Comparison of ENCODE assay signal across 8 mouse cellular contexts in genomic region chr7:29768980-29769379, GRCm38 (mm10). TPM values are rescaled to one million over a fixed set of nuclear protein-coding genes. Genes with fewer than 3 reads are reported as not detected.
DNase-seq lines count a peak whose midpoint lies in the region; ATAC-seq and TF ChIP-seq lines count a peak whose summit lies in the region.

No protein-coding gene starts in this region.

- peak overlapping the region; percentile 94; the same call in 1 of the 2 replicates for H3K27ac ChIP-seq in kidney, embryonic 16.5 days (ENCODE audit: low read length)
- no peak overlapping the region for H3K27ac ChIP-seq in cortical plate, adult 2 months (ENCODE audit: insufficient read depth, low read length)
- H3K27ac ChIP-seq in hindbrain, embryonic 16.5 days (ENCODE audit: low read depth, low read length) = no peak overlapping the region
- peak overlapping the region; percentile 71; the same call in 1 of the 2 replicates for H3K27ac ChIP-seq in midbrain, postnatal 0 days (ENCODE audit: low read depth, low read length)

- no peak for ATAC-seq in kidney, embryonic 16.5 days (ENCODE audit: low FRiP score, low TSS enrichment)
- no peak for ATAC-seq in hindbrain, embryonic 16.5 days
- no peak for ATAC-seq in midbrain, postnatal 0 days (ENCODE audit: low FRiP score)
- no peak for ATAC-seq in inflammation-experienced regulatory T-cells, adult 6 months

- TF ChIP-seq POLR2A in cortical plate, adult 2 months (IDR thresholded peaks at IDR 0.05; ENCODE audit: extremely low read depth, insufficient read depth, low read length) = no peak

- H3K9ac ChIP-seq in kidney, embryonic 16.5 days (replicated peaks; ENCODE audit: low read length) = peak overlapping the region; percentile 79
- peak overlapping the region; percentile 61 for H3K9ac ChIP-seq in hindbrain, embryonic 16.5 days (ENCODE audit: low read depth, low read length)
- peak overlapping the region; percentile 75 for H3K9ac ChIP-seq in midbrain, postnatal 0 days (replicated peaks; ENCODE audit: low read length, poor library complexity, severe bottlenecking)

- H3K4me3 ChIP-seq in kidney, embryonic 16.5 days (ENCODE audit: low read length) = peak overlapping the region; percentile 75
- H3K4me3 ChIP-seq in cortical plate, adult 2 months (ENCODE audit: insufficient read depth, low read length) = peak overlapping the region; percentile 50
- peak overlapping the region; percentile 58 for H3K4me3 ChIP-seq in hindbrain, embryonic 16.5 days (ENCODE audit: low read length)
- peak overlapping the region; percentile 67 for H3K4me3 ChIP-seq in midbrain, postnatal 0 days (ENCODE audit: low read depth, low read length)

- no peak for TF ChIP-seq CTCF in cortical plate, adult 2 months (IDR thresholded peaks at IDR 0.05; ENCODE audit: extremely low read depth, insufficient read depth, low read length)
- TF ChIP-seq CTCF in midbrain, postnatal 0 days (IDR thresholded peaks at IDR 0.05) = no peak

- no peaks in the 10 kb centered on the region for H3K9me3 ChIP-seq in kidney, embryonic 16.5 days (ENCODE audit: low read length)
- H3K9me3 ChIP-seq in hindbrain, embryonic 16.5 days (ENCODE audit: control insufficient read depth, low read length) = no peaks in the 10 kb centered on the region
- H3K9me3 ChIP-seq in midbrain, postnatal 0 days (ENCODE audit: low read length) = no peaks in the 10 kb centered on the region

- H3K27me3 ChIP-seq in kidney, embryonic 16.5 days (ENCODE audit: insufficient read depth, low read length) = no peaks in the 10 kb centered on the region
- no peaks in the 10 kb centered on the region for H3K27me3 ChIP-seq in hindbrain, embryonic 16.5 days (replicated peaks; ENCODE audit: control insufficient read depth, insufficient read depth, low read length)
- H3K27me3 ChIP-seq in midbrain, postnatal 0 days (ENCODE audit: insufficient read depth, low read length) = no peaks in the 10 kb centered on the region

- H3K4me2 ChIP-seq in kidney, embryonic 16.5 days (replicated peaks; ENCODE audit: low read depth, low read length) = peak overlapping the region; percentile 61
- H3K4me2 ChIP-seq in hindbrain, embryonic 16.5 days (ENCODE audit: low read length) = peak overlapping the region; percentile 66
- H3K4me2 ChIP-seq in midbrain, postnatal 0 days (ENCODE audit: low read depth, low read length, poor library complexity, severe bottlenecking) = peak overlapping the region; percentile 68

- DNase-seq in kidney, adult 8-10 months = no peak
- no peak for DNase-seq in midbrain, postnatal 0 days (ENCODE audit: low spot score)
- no peak for DNase-seq in thymus, postnatal 14 days
- DNase-seq in adipocyte (ENCODE audit: low spot score) = no peak

- WGBS in kidney, embryonic 16.5 days = 5% methylated on average over 10 of the region's 10 CpGs
- 6% methylated on average over 10 of the region's 10 CpGs for WGBS in hindbrain, embryonic 16.5 days
- WGBS in midbrain, postnatal 0 days = 7% methylated on average over 10 of the region's 10 CpGs

- H3K36me3 ChIP-seq in kidney, embryonic 16.5 days (ENCODE audit: insufficient read depth, low read length) = peaks cover 22% of the 10 kb centered on the region
- peaks cover 8% of the 10 kb centered on the region; the same call in 1 of the 2 replicates for H3K36me3 ChIP-seq in hindbrain, embryonic 16.5 days (ENCODE audit: control insufficient read depth, insufficient read depth, low read length)
- peaks cover 9% of the 10 kb centered on the region for H3K36me3 ChIP-seq in midbrain, postnatal 0 days (ENCODE audit: insufficient read depth, low read length)

- H3K4me1 ChIP-seq in kidney, embryonic 16.5 days (ENCODE audit: insufficient read depth, low read length) = peaks cover 22% of the 10 kb centered on the region; the same call in 1 of the 2 replicates
- 0 out of 2 replicates have a peak, but pooled peaks cover 1% of the 10 kb centered on the region for H3K4me1 ChIP-seq in cortical plate, adult 2 months (ENCODE audit: control insufficient read depth, insufficient read depth, low read length)
- peaks cover 13% of the 10 kb centered on the region for H3K4me1 ChIP-seq in hindbrain, embryonic 16.5 days (ENCODE audit: control insufficient read depth, insufficient read depth, low read depth, low read length)
- peaks cover 5% of the 10 kb centered on the region for H3K4me1 ChIP-seq in midbrain, postnatal 0 days (ENCODE audit: insufficient read depth, low read length)

RNA-seq across cellular contexts. Expression of gene Zfp84, which starts 0.6 kb away (rescaled TPM):
- 15.3 and 17.4 TPM in 2 replicates for polyA plus RNA-seq in kidney, embryonic 16.5 days (2015; fragmentation: Nextera tagmentation; extraction: Ambion mirVana)
- 9.2 and 9.6 TPM in 2 replicates for polyA plus RNA-seq in cortical plate, adult 2 months (2012; rRNA removed)
- 12.3 and 15.1 TPM in 2 replicates for polyA plus RNA-seq in hindbrain, embryonic 16.5 days (2015; fragmentation: Nextera tagmentation; extraction: Ambion mirVana)
- total RNA-seq in midbrain, postnatal 0 days (2014; rRNA removed) = 11.8 and 13.9 TPM in 2 replicates
- 5.9 and 6.8 TPM in 2 replicates for polyA plus RNA-seq in midbrain, postnatal 0 days (2015; fragmentation: Nextera tagmentation; extraction: Ambion mirVana)
- polyA plus RNA-seq in inflammation-experienced regulatory T-cells, adult 6 months (2017; shearing (Covaris generic)) = 10 to 100 TPM; 14.0 to 17.9 (median 14.8) TPM

RNA-seq across cellular contexts. Expression of gene Zfp30, which starts 14.8 kb away (rescaled TPM):
- polyA plus RNA-seq in kidney, embryonic 16.5 days (2015; fragmentation: Nextera tagmentation; extraction: Ambion mirVana) = 7.7 and 8.1 TPM in 2 replicates
- polyA plus RNA-seq in cortical plate, adult 2 months (2012; rRNA removed) = 8.2 and 8.6 TPM in 2 replicates
- 11.6 and 11.8 TPM in 2 replicates for polyA plus RNA-seq in hindbrain, embryonic 16.5 days (2015; fragmentation: Nextera tagmentation; extraction: Ambion mirVana)
- total RNA-seq in midbrain, postnatal 0 days (2014; rRNA removed) = 11.5 and 12.2 TPM in 2 replicates
- polyA plus RNA-seq in midbrain, postnatal 0 days (2015; fragmentation: Nextera tagmentation; extraction: Ambion mirVana) = 12.5 and 13.2 TPM in 2 replicates
- polyA plus RNA-seq in inflammation-experienced regulatory T-cells, adult 6 months (2017; shearing (Covaris generic)) = under 1 TPM; 0.28 to 0.36 (median 0.35) TPM

RNA-seq across cellular contexts. Expression of gene Catsperg2, which starts 42.1 kb away (rescaled TPM):
- not detected in 2 replicates for polyA plus RNA-seq in kidney, embryonic 16.5 days (2015; fragmentation: Nextera tagmentation; extraction: Ambion mirVana)
- 0.08 TPM in 2 replicates for polyA plus RNA-seq in cortical plate, adult 2 months (2012; rRNA removed)
- 0.56 and 0.67 TPM in 2 replicates for polyA plus RNA-seq in hindbrain, embryonic 16.5 days (2015; fragmentation: Nextera tagmentation; extraction: Ambion mirVana)
- 0.24 and 0.99 TPM in 2 replicates for total RNA-seq in midbrain, postnatal 0 days (2014; rRNA removed)
- polyA plus RNA-seq in midbrain, postnatal 0 days (2015; fragmentation: Nextera tagmentation; extraction: Ambion mirVana) = 0.34 and 0.41 TPM in 2 replicates
- polyA plus RNA-seq in inflammation-experienced regulatory T-cells, adult 6 months (2017; shearing (Covaris generic)) = not detected

RNA-seq across cellular contexts. Expression of gene Zfp790, which starts 46.9 kb away (rescaled TPM):
- 15.1 and 15.8 TPM in 2 replicates for polyA plus RNA-seq in kidney, embryonic 16.5 days (2015; fragmentation: Nextera tagmentation; extraction: Ambion mirVana)
- 8.3 and 9.8 TPM in 2 replicates for polyA plus RNA-seq in cortical plate, adult 2 months (2012; rRNA removed)
- 23.0 and 25.9 TPM in 2 replicates for polyA plus RNA-seq in hindbrain, embryonic 16.5 days (2015; fragmentation: Nextera tagmentation; extraction: Ambion mirVana)
- total RNA-seq in midbrain, postnatal 0 days (2014; rRNA removed) = 10.7 and 16.3 TPM in 2 replicates
- 11.7 and 11.9 TPM in 2 replicates for polyA plus RNA-seq in midbrain, postnatal 0 days (2015; fragmentation: Nextera tagmentation; extraction: Ambion mirVana)
- polyA plus RNA-seq in inflammation-experienced regulatory T-cells, adult 6 months (2017; shearing (Covaris generic)) = 10 to 100 TPM; 16.3 to 19.1 (median 16.9) TPM

Comparison
In these comparisons a context has a peak if more than half of its experiments do, and no peak if none do; other contexts are left out.
1. H3K27ac ChIP-seq: peak in kidney, embryonic 16.5 days (single experiment) and midbrain, postnatal 0 days (single experiment); none in cortical plate, adult 2 months (single experiment) and hindbrain, embryonic 16.5 days (single experiment).
2. Peak in every context shown above with its lines, with median percentiles within 50 percentile points of each other: H3K4me2 ChIP-seq, H3K4me3 ChIP-seq and H3K9ac ChIP-seq.